Mouse (Mus musculus): ENCODE data around the gene Slc38a3. TPM values are rescaled to one million over a fixed set of nuclear protein-coding genes. Genes with fewer than 3 reads are reported as not detected.
A peak's percentile ranks its signal among the peaks of the same experiment; 100 is the strongest.

Gene Slc38a3
- total RNA-seq, 2 experiments from 2014 or later: 72.1 to 77.5 TPM

- DNase-seq: no peak
Measured at GRCm38 (mm10) chr9:107618098-107618497, 51.2 kb downstream of the Slc38a3 start.

GRCm38 (mm10) chr9:107617461-107617860 is 51.9 kb downstream of the Slc38a3 start:
- DNase-seq: no peak

GRCm38 (mm10) chr9:107615035-107615434 is 54.3 kb downstream of the Slc38a3 start:
- DNase-seq: no peak

GRCm38 (mm10) chr9:107612945-107613569 is 56.3 kb downstream of the Slc38a3 start:
- DNase-seq: no peak

- DNase-seq: peak; percentile 98
Measured at GRCm38 (mm10) chr9:107612191-107612944, 57.0 kb downstream of the Slc38a3 start.

- no peak for DNase-seq
Measured at GRCm38 (mm10) chr9:107611456-107612190, 57.7 kb downstream of the Slc38a3 start.

- no peak for DNase-seq
Measured at GRCm38 (mm10) chr9:107609433-107609830, 59.9 kb downstream of the Slc38a3 start.

- DNase-seq: peak; percentile 74
Measured at GRCm38 (mm10) chr9:107608741-107609432, 60.4 kb downstream of the Slc38a3 start, which contains the start of gene Sema3b. Gene Sema3b, minus strand, starts transcription at chr9:107609229.

- no peak for DNase-seq
Measured at GRCm38 (mm10) chr9:107607653-107608245, 61.6 kb downstream of the Slc38a3 start.

GRCm38 (mm10) chr9:107607036-107607435 is 62.3 kb downstream of the Slc38a3 start:
- no peak for DNase-seq

GRCm38 (mm10) chr9:107606591-107606990 is 62.7 kb downstream of the Slc38a3 start:
- DNase-seq: no peak

GRCm38 (mm10) chr9:107605041-107605661 is 64.2 kb downstream of the Slc38a3 start:
- DNase-seq: no peak

GRCm38 (mm10) chr9:107603251-107603650 is 66.1 kb downstream of the Slc38a3 start:
- DNase-seq: no peak

GRCm38 (mm10) chr9:107602068-107602648 is 67.2 kb downstream of the Slc38a3 start:
- DNase-seq: peak; percentile 83

- DNase-seq: no peak
Measured at GRCm38 (mm10) chr9:107601275-107601674, 68.1 kb downstream of the Slc38a3 start.

GRCm38 (mm10) chr9:107600745-107601144 is 68.6 kb downstream of the Slc38a3 start:
- no peak for DNase-seq

Other genes with a start within 250 kb of the Slc38a3 start
- 10 to 100 TPM; 14.8 to 15.2 TPM for gene Tmem115, start 135.6 kb downstream of the Slc38a3 start, total RNA-seq (2021)
- 1 to 10 TPM; 2.0 TPM for gene Cyb561d2, start 127.3 kb downstream of the Slc38a3 start, total RNA-seq (2021)
- 10 to 100 TPM in 1 of 2 experiments, 1 to 10 TPM in 1; 9.5 to 10.2 TPM for gene Nprl2, start 127.3 kb downstream of the Slc38a3 start, total RNA-seq (2021)
- gene Zmynd10, start 122.2 kb downstream of the Slc38a3 start, total RNA-seq (2021): not detected
- gene Rassf1, start 118.0 kb downstream of the Slc38a3 start, total RNA-seq (2021): 10 to 100 TPM; 10.8 to 12.5 TPM
- gene Tusc2, start 106.3 kb downstream of the Slc38a3 start, total RNA-seq (2021): 10 to 100 TPM; 30.5 to 31.1 TPM
- 10 to 100 TPM; 12.0 to 15.2 TPM for gene Hyal2, start 101.6 kb downstream of the Slc38a3 start, total RNA-seq (2021)
- 1 to 10 TPM; 2.2 to 2.3 TPM for gene Hyal1, start 92.6 kb downstream of the Slc38a3 start, total RNA-seq (2021)
- gene Naa80, start 90.6 kb downstream of the Slc38a3 start, total RNA-seq (2021): 10 to 100 TPM; 10.4 to 13.4 TPM
- gene Hyal3, start 88.7 kb downstream of the Slc38a3 start, total RNA-seq (2021): under 1 TPM; 0.38 to 0.72 TPM
- gene Ifrd2, start 81.9 kb downstream of the Slc38a3 start, total RNA-seq (2021): 10 to 100 TPM; 44.2 to 45.3 TPM
- gene Sema3b, start 60.3 kb downstream of the Slc38a3 start, total RNA-seq (2021): 10 to 100 TPM; 18.1 to 19.4 TPM
- gene Gnai2, start 34.2 kb downstream of the Slc38a3 start, total RNA-seq (2021): 10 to 100 TPM; 73.2 to 87.6 TPM
- gene Gnat1, start 10.2 kb upstream of the Slc38a3 start, total RNA-seq (2021): not detected
- gene Sema3f, start 40.9 kb upstream of the Slc38a3 start, total RNA-seq (2021): 1 to 10 TPM; 5.9 to 9.7 TPM
- gene Rbm5, start 101.5 kb upstream of the Slc38a3 start, total RNA-seq (2021): 10 to 100 TPM; 35.3 to 36.6 TPM
- gene Rbm6, start 203.7 kb upstream of the Slc38a3 start, total RNA-seq (2021): 10 to 100 TPM; 18.3 to 20.7 TPM
- 1 to 10 TPM; 8.3 to 9.6 TPM for gene Mon1a, start 218.6 kb upstream of the Slc38a3 start, total RNA-seq (2021)
- gene Mst1r, start 237.3 kb upstream of the Slc38a3 start, total RNA-seq (2021): 1 to 10 TPM; 1.3 to 2.1 TPM